Mouse (Mus musculus) G1E (cell line): ENCODE data around the gene Atg9b. TPM values are rescaled to one million over a fixed set of nuclear protein-coding genes. Genes with fewer than 3 reads are reported as not detected.

Experiments used
- ATAC-seq: 2 replicates; pipeline ENCODE4 v1.8.0; 2016; ENCODE audit warnings: mild to moderate bottlenecking; ENCODE audit not compliant: insufficient number of reproducible peaks, poor library complexity, low FRiP score, severe bottlenecking; ENCODE audit errors: extremely low read depth
- DNase-seq: peaks from one replicate; pipeline ENCODE4 v3.0.0; 2012; ENCODE audit warnings: low spot score
- H3K27me3 ChIP-seq: 2 replicates; pipeline ENCODE4 v1.6.1; 2012; ENCODE audit warnings: mild to moderate bottlenecking, low read length, inconsistent platforms; ENCODE audit not compliant: insufficient read depth
- H3K36me3 ChIP-seq: replicated peaks from 2 replicates; pipeline ENCODE3; 2012; ENCODE audit warnings: mild to moderate bottlenecking, inconsistent platforms
- H3K4me1 ChIP-seq: 2 replicates; pipeline ENCODE4 v1.6.1; 2012; ENCODE audit warnings: low read depth, low read length, inconsistent platforms, mixed read lengths; ENCODE audit not compliant: insufficient read depth
- H3K4me3 ChIP-seq: 2 replicates; pipeline ENCODE4 v1.5.1; 2012; ENCODE audit warnings: low read depth, mild to moderate bottlenecking, inconsistent platforms, low read length, moderate library complexity, mixed read lengths
- H3K9me3 ChIP-seq: replicated peaks from 2 replicates; pipeline ENCODE4 v1.6.1; 2012; ENCODE audit warnings: inconsistent platforms
- CTCF ChIP-seq: IDR thresholded peaks from 2 replicates; pipeline ENCODE4 v1.5.1; 2012; ENCODE audit warnings: low read depth, low read length, inconsistent platforms, mixed read lengths
- GATA1 ChIP-seq: IDR thresholded peaks from 2 replicates; pipeline ENCODE4 v1.6.1; 2012; ENCODE audit warnings: borderline replicate concordance, low read length, inconsistent platforms, mixed read lengths
- GATA2 ChIP-seq: IDR thresholded peaks from 2 replicates; pipeline ENCODE4 v1.6.1; 2012; ENCODE audit warnings: low read depth, low read length, inconsistent platforms, borderline replicate concordance
- POLR2AphosphoS5 ChIP-seq: IDR thresholded peaks from 2 replicates; pipeline ENCODE4 v1.6.1; 2012; ENCODE audit warnings: low read depth, low read length, inconsistent platforms; ENCODE audit not compliant: insufficient replicate concordance
- TAL1 ChIP-seq: conservative IDR thresholded peaks from 2 replicates; pipeline ENCODE4 v1.6.1; 2012; ENCODE audit warnings: low read depth, low read length, inconsistent platforms, mixed read lengths
- polyA plus RNA-seq: library from polyadenylated mRNA; stranded (reverse); fragments of >175 nt; gene quantifications from 2 replicates; pipeline ENCODE4 v1.2.3, GENCODE M21; 2012
- total RNA-seq, 2 experiments: library from RNA; stranded (forward) in 1 of 2; stranded (reverse) in 1 of 2; fragments of 200-1000 nt in 1 of 2; fragments of >200 nt in 1 of 2; fragmentation: Nextera tagmentation in 1 of 2; gene quantifications; 2 replicates each; pipeline ENCODE4 v1.2.3; 2014 to 2017

Atg9b gene
- total and polyA plus RNA-seq, 3 experiments: 0.11 to 0.15 TPM; not detected in 1

GRCm38 (mm10) chr5:24426556-24427284 lies 34.8 kb upstream of the Atg9b start:
- peak; percentile 47 for DNase-seq
- H3K4me3 ChIP-seq: peak overlapping the region; percentile 74; the same call in 1 of the 2 replicates
- ATAC-seq: no peak
- H3K27me3 ChIP-seq: no peaks in the 10 kb centered on the region
- TF ChIP-seq CTCF (no peak), GATA1 (no peak), TAL1 (no peak), GATA2 (no peak), POLR2AphosphoS5 (no peak)
- H3K9me3 ChIP-seq: no peaks in the 10 kb centered on the region
- H3K4me1 ChIP-seq: peaks cover 58% of the 10 kb centered on the region
- peaks cover 49% of the 10 kb centered on the region for H3K36me3 ChIP-seq

- Histone ChIP-seq H3K9me3 (no peaks in the 10 kb centered on the region), H3K4me1 (peaks cover 58% of the 10 kb centered on the region)
- TF ChIP-seq GATA1 (no peak), POLR2AphosphoS5 (no peak), CTCF (no peak)
Measured at GRCm38 (mm10) chr5:24426037-24426432, 34.1 kb upstream of the Atg9b start.

GRCm38 (mm10) chr5:24425421-24426036 lies 33.6 kb upstream of the Atg9b start:
- ATAC-seq: no peak
- TF ChIP-seq POLR2AphosphoS5 (no peak), CTCF (no peak), TAL1 (no peak), GATA2 (no peak), GATA1 (no peak)
- Histone ChIP-seq H3K9me3 (no peaks in the 10 kb centered on the region), H3K4me3 (peak overlapping the region; percentile 74), H3K27me3 (no peaks in the 10 kb centered on the region), H3K36me3 (peaks cover 49% of the 10 kb centered on the region), H3K4me1 (peaks cover 58% of the 10 kb centered on the region)
- peak; percentile 52 for DNase-seq

More at GRCm38 (mm10) chr5:24426037-24426432, 34.1 kb upstream of the Atg9b start:
- peak overlapping the region; percentile 74; the same call in 1 of the 2 replicates for H3K4me3 ChIP-seq
- ATAC-seq: no peak
- no peaks in the 10 kb centered on the region for H3K27me3 ChIP-seq
- H3K36me3 ChIP-seq: peaks cover 49% of the 10 kb centered on the region
- no peak for DNase-seq

- ATAC-seq: no peak
- peak; percentile 92 for DNase-seq
Measured at GRCm38 (mm10) chr5:24424861-24425411, 33.0 kb upstream of the Atg9b start.

GRCm38 (mm10) chr5:24424004-24424781 lies 32.2 kb upstream of the Atg9b start:
- DNase-seq (peak; percentile 34), ATAC-seq (no peak)
- Histone ChIP-seq H3K4me3 (peak overlapping the region; percentile 74), H3K4me1 (peaks cover 58% of the 10 kb centered on the region), H3K27me3 (no peaks in the 10 kb centered on the region), H3K36me3 (peaks cover 49% of the 10 kb centered on the region), H3K9me3 (no peaks in the 10 kb centered on the region)
- no peak for TF ChIP-seq GATA2
- TF ChIP-seq POLR2AphosphoS5: no peak
- no peak for TF ChIP-seq GATA1
- TF ChIP-seq CTCF: no peak

More at GRCm38 (mm10) chr5:24424861-24425411, 33.0 kb upstream of the Atg9b start:
- TF ChIP-seq POLR2AphosphoS5 (no peak), GATA2 (no peak), TAL1 (no peak), GATA1 (no peak), CTCF (no peak)
- Histone ChIP-seq H3K9me3 (no peaks in the 10 kb centered on the region), H3K27me3 (no peaks in the 10 kb centered on the region), H3K4me1 (peaks cover 58% of the 10 kb centered on the region), H3K36me3 (peaks cover 49% of the 10 kb centered on the region), H3K4me3 (peak overlapping the region; percentile 74)
